Mouse (Mus musculus) heart, postnatal 25 days (tissue): ENCODE measurements at regions not wholly inside any gene's neighbourhood (a gene's known extent, or its start where the extent isn't known, plus 50 kb on each side); places are given as distances from the start of the nearest gene placed in this dataset.

ENCODE experiments used
- DNase-seq: peaks from one replicate; pipeline ENCODE4 v3.0.0; 2022; ENCODE audit warnings: low spot score
- intact Hi-C: fragments of 180-260 bp; cut with DNase I; formaldehyde crosslinking; loops from one replicate; pipeline ENCODE4 v1.15.1; 2025

- intact Hi-C loops: no loop called here
- no peak for DNase-seq
Observed at GRCm38 (mm10) chr2:9574651-9575050, 306.4 kb upstream of the 4930412O13Rik start.

- intact Hi-C loops: no loop called here
- no peak for DNase-seq
Observed at GRCm38 (mm10) chr2:9577868-9578267, 303.2 kb upstream of the 4930412O13Rik start.

- DNase-seq: no peak
Observed at GRCm38 (mm10) chr2:9587389-9587788, 293.7 kb upstream of the 4930412O13Rik start.

GRCm38 (mm10) chr2:9589200-9589599 lies 291.9 kb upstream of the 4930412O13Rik start:
- intact Hi-C loops: no loop called here
- no peak for DNase-seq

More at GRCm38 (mm10) chr2:9587389-9587788, 293.7 kb upstream of the 4930412O13Rik start:
- intact Hi-C loops: no loop called here

GRCm38 (mm10) chr2:9592531-9592930 lies 288.5 kb upstream of the 4930412O13Rik start:
- no peak for DNase-seq
- intact Hi-C loops: no loop called here

GRCm38 (mm10) chr2:9593931-9594330 lies 287.1 kb upstream of the 4930412O13Rik start:
- intact Hi-C loops: no loop called here
- no peak for DNase-seq

GRCm38 (mm10) chr2:9595236-9595850 lies 285.7 kb upstream of the 4930412O13Rik start:
- no peak for DNase-seq
- intact Hi-C loops: no loop called here

GRCm38 (mm10) chr2:9596135-9596534 lies 284.9 kb upstream of the 4930412O13Rik start:
- intact Hi-C loops: no loop called here
- no peak for DNase-seq

- intact Hi-C loops: no loop called here
- DNase-seq: no peak
Observed at GRCm38 (mm10) chr2:9604984-9605383, 276.1 kb upstream of the 4930412O13Rik start.

- intact Hi-C loops: no loop called here
- no peak for DNase-seq
Observed at GRCm38 (mm10) chr2:9607547-9607946, 273.5 kb upstream of the 4930412O13Rik start.

- intact Hi-C loops: no loop called here
Observed at GRCm38 (mm10) chr2:9614415-9614814, 266.6 kb upstream of the 4930412O13Rik start.

GRCm38 (mm10) chr2:9616292-9616691 lies 264.8 kb upstream of the 4930412O13Rik start:
- intact Hi-C loops: no loop called here
- DNase-seq: no peak

More at GRCm38 (mm10) chr2:9614415-9614814, 266.6 kb upstream of the 4930412O13Rik start:
- DNase-seq: no peak

- DNase-seq: peak; percentile 67
- intact Hi-C loops: loop anchor here (10.0 kb wide), 1 partner anchor 254 kb away; no protein-coding TSS in a partner anchor
Observed at GRCm38 (mm10) chr2:9620303-9621244, 260.5 kb upstream of the 4930412O13Rik start.

GRCm38 (mm10) chr2:9623702-9624101 lies 257.4 kb upstream of the 4930412O13Rik start:
- no peak for DNase-seq
- intact Hi-C loops: loop anchor here (10.0 kb wide), 1 partner anchor 251 kb away; no protein-coding TSS in a partner anchor

GRCm38 (mm10) chr2:9628026-9628425 lies 253.0 kb upstream of the 4930412O13Rik start:
- DNase-seq: no peak
- intact Hi-C loops: loop anchor here (10.0 kb wide), 1 partner anchor 247 kb away; no protein-coding TSS in a partner anchor

GRCm38 (mm10) chr2:9632719-9633446 lies 248.2 kb upstream of the 4930412O13Rik start:
- intact Hi-C loops: no loop called here
- DNase-seq: peak; percentile 29

- DNase-seq: no peak
Observed at GRCm38 (mm10) chr2:9639262-9639661, 241.8 kb upstream of the 4930412O13Rik start.

GRCm38 (mm10) chr2:9641629-9642028 lies 239.4 kb upstream of the 4930412O13Rik start:
- DNase-seq: no peak
- intact Hi-C loops: no loop called here

More at GRCm38 (mm10) chr2:9639262-9639661, 241.8 kb upstream of the 4930412O13Rik start:
- intact Hi-C loops: loop anchor here (5.0 kb wide), 1 partner anchor 48 kb away; no protein-coding TSS in a partner anchor

GRCm38 (mm10) chr2:9642411-9642810 lies 238.6 kb upstream of the 4930412O13Rik start:
- no peak for DNase-seq
- intact Hi-C loops: no loop called here

- intact Hi-C loops: no loop called here
- no peak for DNase-seq
Observed at GRCm38 (mm10) chr2:9646466-9646865, 234.6 kb upstream of the 4930412O13Rik start.
